Mouse (Mus musculus): ENCODE measurements around the gene Mettl9. TPM values are rescaled to one million over a fixed set of nuclear protein-coding genes. Genes with fewer than 3 reads are reported as not detected.

Mettl9 gene
- polyA plus RNA-seq, 1 experiment from 2014 or later = 203 TPM

DNA sequence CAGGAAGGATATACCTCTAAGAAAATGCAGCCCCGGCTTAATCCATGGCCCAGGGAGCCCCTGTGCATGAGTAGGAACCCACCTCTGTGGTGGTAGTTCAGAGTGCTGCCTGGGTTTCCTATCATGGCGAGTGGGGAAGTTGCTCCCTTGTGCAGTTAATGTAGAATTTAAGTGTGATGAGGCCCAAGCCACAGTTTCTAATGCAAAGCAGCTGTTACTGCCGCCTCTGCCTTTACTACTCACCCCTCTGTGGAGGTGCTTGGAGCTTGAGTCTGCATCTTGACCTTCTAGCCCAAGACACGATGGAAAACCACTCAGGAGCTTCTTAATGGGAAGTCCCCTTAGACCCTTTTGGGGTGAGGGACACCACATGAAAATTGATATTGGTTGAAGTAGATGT is 37.0 kb downstream of the Mettl9 start:
- peaks cover 38% of the 10 kb centered on the region for H3K36me3 ChIP-seq (ENCODE audit: control insufficient read depth, insufficient read depth, low read length)
- H3K9me3 ChIP-seq (ENCODE audit: control insufficient read depth, low read length) = no peaks in the 10 kb centered on the region
- no peak for ATAC-seq (ENCODE audit: low FRiP score, low TSS enrichment)
- H3K4me2 ChIP-seq (replicated peaks; ENCODE audit: low read depth, low read length) = no peak overlapping the region
- WGBS = 85% methylated on average over 4 of the region's 4 CpGs
- H3K9ac ChIP-seq (ENCODE audit: low read depth, low read length) = no peak overlapping the region
- no peaks in the 10 kb centered on the region for H3K27me3 ChIP-seq (ENCODE audit: control insufficient read depth, insufficient read depth, low read length)
- H3K4me1 ChIP-seq (ENCODE audit: control insufficient read depth, insufficient read depth, low read length) = peaks cover 5% of the 10 kb centered on the region; the same call in 1 of the 2 replicates
- no peak overlapping the region for H3K4me3 ChIP-seq (ENCODE audit: low read length)
- no peak overlapping the region for H3K27ac ChIP-seq (ENCODE audit: low read depth, low read length)

DNA sequence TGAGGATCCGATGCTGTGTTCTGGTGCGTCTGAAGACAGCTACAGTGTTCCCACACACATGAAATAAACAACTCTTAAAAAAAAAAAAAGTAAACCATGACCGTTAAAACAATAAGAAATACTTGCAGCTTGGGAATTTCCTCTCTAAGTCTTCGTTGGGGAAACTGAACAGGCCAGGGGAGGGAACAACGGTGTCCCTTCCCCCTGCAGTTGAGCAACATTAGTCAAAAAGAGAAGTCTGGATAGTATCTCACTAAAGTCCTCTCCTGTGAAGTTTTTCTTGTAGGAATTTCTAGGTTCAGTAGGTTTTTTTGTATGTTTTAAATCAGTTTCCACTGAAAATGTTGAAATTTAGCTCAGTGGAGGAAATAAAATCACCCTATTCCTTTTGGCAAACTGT is 38.3 kb downstream of the Mettl9 start:
- Histone ChIP-seq H3K27ac (ENCODE audit: low read depth, low read length) (no peak overlapping the region), H3K9me3 (ENCODE audit: control insufficient read depth, low read length) (no peaks in the 10 kb centered on the region), H3K4me2 (replicated peaks; ENCODE audit: low read depth, low read length) (no peak overlapping the region), H3K9ac (ENCODE audit: low read depth, low read length) (no peak overlapping the region), H3K4me3 (ENCODE audit: low read length) (no peak overlapping the region), H3K27me3 (ENCODE audit: control insufficient read depth, insufficient read depth, low read length) (no peaks in the 10 kb centered on the region), H3K4me1 (ENCODE audit: control insufficient read depth, insufficient read depth, low read length) (peaks cover 5% of the 10 kb centered on the region; the same call in 1 of the 2 replicates), H3K36me3 (ENCODE audit: control insufficient read depth, insufficient read depth, low read length) (peaks cover 51% of the 10 kb centered on the region)
- no peak for ATAC-seq (ENCODE audit: low FRiP score, low TSS enrichment)
- 81% methylated on average over 5 of the region's 5 CpGs for WGBS

DNA sequence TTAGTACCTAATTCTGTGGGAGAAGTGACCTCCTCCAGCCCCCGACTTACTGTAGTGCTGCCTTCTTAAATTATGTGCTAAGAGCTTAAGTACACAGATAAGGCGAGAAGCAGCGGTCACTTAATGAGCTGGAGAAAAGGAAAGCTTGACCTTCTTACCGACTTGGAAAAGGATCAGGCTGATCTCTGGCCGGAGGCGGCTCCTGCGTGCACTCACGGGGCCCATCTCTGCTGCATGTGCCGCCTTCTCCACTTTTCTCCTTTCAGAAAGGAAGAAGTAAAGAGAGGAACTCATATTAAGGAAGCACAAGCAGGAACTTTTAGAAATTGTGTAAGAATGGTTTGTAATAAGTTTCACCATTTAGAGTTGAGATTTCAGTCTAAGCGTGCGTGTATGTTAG is 40.0 kb downstream of the Mettl9 start, which contains the start of gene Igsf6:
Gene Igsf6, minus strand, starts transcription at position 292 of the 400 bp plus-strand sequence.
- ATAC-seq (ENCODE audit: low FRiP score, low TSS enrichment) = no peak
- H3K36me3 ChIP-seq (ENCODE audit: control insufficient read depth, insufficient read depth, low read length) = peaks cover 55% of the 10 kb centered on the region

DNA sequence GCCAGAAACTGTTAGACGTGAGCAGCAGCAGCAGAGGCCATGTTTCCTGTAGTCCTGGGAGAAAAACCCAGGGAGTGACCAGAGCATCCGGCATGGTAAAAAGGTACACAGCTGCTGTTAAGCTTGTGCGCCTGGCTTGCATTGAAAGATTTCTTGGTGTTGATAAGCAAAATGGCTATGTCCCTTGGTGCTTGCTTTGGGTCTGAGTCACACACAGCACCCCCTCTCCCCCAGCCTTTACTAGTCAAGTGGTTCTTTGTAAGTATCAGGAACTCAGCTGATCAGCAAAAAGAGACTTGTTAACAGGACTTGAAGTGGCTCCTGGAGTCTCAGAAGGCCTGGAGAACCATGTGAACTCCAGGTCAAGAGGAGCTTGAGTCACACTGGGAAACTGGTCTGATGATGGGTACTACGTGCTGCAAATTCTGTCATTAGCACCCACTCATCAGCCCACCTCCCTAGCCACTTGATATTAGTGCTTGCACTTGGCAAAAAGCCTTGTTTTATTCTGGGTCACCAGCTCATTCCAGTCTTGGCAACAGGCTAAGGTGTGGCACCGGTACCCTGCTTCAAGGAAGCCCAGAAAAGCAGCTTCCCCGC is 40.7 kb downstream of the Mettl9 start:
- ATAC-seq (ENCODE audit: low FRiP score, low TSS enrichment) = no peak
- Histone ChIP-seq H3K4me2 (replicated peaks; ENCODE audit: low read depth, low read length) (no peak overlapping the region), H3K4me3 (ENCODE audit: low read length) (no peak overlapping the region), H3K4me1 (ENCODE audit: control insufficient read depth, insufficient read depth, low read length) (peaks cover 5% of the 10 kb centered on the region; the same call in 1 of the 2 replicates), H3K36me3 (ENCODE audit: control insufficient read depth, insufficient read depth, low read length) (peaks cover 51% of the 10 kb centered on the region), H3K27ac (ENCODE audit: low read depth, low read length) (peak overlapping the region; percentile 26; the same call in 1 of the 2 replicates), H3K27me3 (ENCODE audit: control insufficient read depth, insufficient read depth, low read length) (no peaks in the 10 kb centered on the region), H3K9ac (ENCODE audit: low read depth, low read length) (no peak overlapping the region), H3K9me3 (ENCODE audit: control insufficient read depth, low read length) (no peaks in the 10 kb centered on the region)
- 71% methylated on average over 6 of the region's 6 CpGs for WGBS

More for the DNA sequence above, 40.0 kb downstream of the Mettl9 start, which contains the start of gene Igsf6:
- no peak within 1 kb of the TSS for H3K4me3 ChIP-seq (ENCODE audit: low read length)
- no peak within 1 kb of the TSS for H3K9ac ChIP-seq (ENCODE audit: low read depth, low read length)
- H3K9me3 ChIP-seq (ENCODE audit: control insufficient read depth, low read length) = no peaks in the 10 kb centered on the region
- H3K4me1 ChIP-seq (ENCODE audit: control insufficient read depth, insufficient read depth, low read length) = peaks cover 5% of the 10 kb centered on the region; the same call in 1 of the 2 replicates
- no peak within 1 kb of the TSS for H3K4me2 ChIP-seq (replicated peaks; ENCODE audit: low read depth, low read length)
- peak within 1 kb of the TSS; percentile 26; the same call in 1 of the 2 replicates for H3K27ac ChIP-seq (ENCODE audit: low read depth, low read length)
- no peaks in the 10 kb centered on the region for H3K27me3 ChIP-seq (ENCODE audit: control insufficient read depth, insufficient read depth, low read length)
- WGBS = 35% methylated on average over 11 of the region's 11 CpGs

DNA sequence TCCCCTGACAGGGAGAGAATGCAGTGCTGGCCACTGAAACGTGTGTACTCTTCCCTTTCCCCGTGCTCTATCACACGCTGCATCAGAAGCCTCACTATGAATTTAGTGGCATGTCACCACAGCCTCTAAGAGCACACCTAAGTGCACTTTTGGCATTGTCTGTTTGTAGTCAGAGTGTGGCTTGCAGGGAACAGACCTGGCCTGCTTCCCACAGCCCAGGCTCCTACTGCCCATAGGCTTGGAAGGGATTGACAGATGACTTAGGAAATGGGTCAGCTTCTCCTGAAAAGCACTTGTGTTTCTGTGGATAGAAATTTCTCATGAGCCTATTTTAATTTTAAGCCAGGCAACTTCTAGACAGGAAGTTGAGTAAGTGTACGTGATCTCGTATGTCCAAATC is 41.2 kb downstream of the Mettl9 start:
- Histone ChIP-seq H3K4me1 (ENCODE audit: control insufficient read depth, insufficient read depth, low read length) (peaks cover 5% of the 10 kb centered on the region; the same call in 1 of the 2 replicates), H3K27ac (ENCODE audit: low read depth, low read length) (no peak overlapping the region), H3K9ac (ENCODE audit: low read depth, low read length) (no peak overlapping the region), H3K9me3 (ENCODE audit: control insufficient read depth, low read length) (no peaks in the 10 kb centered on the region), H3K4me3 (ENCODE audit: low read length) (no peak overlapping the region), H3K36me3 (ENCODE audit: control insufficient read depth, insufficient read depth, low read length) (peaks cover 46% of the 10 kb centered on the region), H3K4me2 (replicated peaks; ENCODE audit: low read depth, low read length) (no peak overlapping the region), H3K27me3 (ENCODE audit: control insufficient read depth, insufficient read depth, low read length) (no peaks in the 10 kb centered on the region)
- 87% methylated on average over 5 of the region's 5 CpGs for WGBS
- no peak for ATAC-seq (ENCODE audit: low FRiP score, low TSS enrichment)

DNA sequence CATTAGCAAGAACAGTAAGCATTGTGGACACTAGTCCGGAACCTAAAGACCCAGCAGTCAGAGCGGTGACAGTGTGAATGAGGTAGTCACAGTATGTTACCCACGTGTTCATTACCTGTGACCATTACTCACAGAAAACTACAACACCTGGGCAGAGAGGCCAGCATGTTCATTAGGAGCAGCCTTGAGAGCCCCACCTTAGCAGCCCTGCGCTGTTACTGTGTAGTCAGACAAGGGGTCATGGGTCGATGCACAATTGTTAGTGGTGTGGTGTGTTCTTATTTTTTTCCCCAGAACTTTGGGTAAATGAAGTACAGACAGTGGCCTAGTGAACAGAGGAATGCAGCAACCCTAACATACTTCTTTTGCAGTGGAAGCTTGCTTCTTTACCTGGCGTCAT is 43.1 kb downstream of the Mettl9 start:
- H3K36me3 ChIP-seq (ENCODE audit: control insufficient read depth, insufficient read depth, low read length) = peaks cover 32% of the 10 kb centered on the region
- WGBS = 90% methylated on average over 6 of the region's 6 CpGs
- H3K4me2 ChIP-seq (replicated peaks; ENCODE audit: low read depth, low read length) = no peak overlapping the region
- H3K27ac ChIP-seq (ENCODE audit: low read depth, low read length) = no peak overlapping the region
- peak; percentile 28; the same call in 1 of the 2 replicates for ATAC-seq (ENCODE audit: low FRiP score, low TSS enrichment)
- H3K9ac ChIP-seq (ENCODE audit: low read depth, low read length) = no peak overlapping the region
- H3K4me1 ChIP-seq (ENCODE audit: control insufficient read depth, insufficient read depth, low read length) = peaks cover 5% of the 10 kb centered on the region; the same call in 1 of the 2 replicates
- H3K9me3 ChIP-seq (ENCODE audit: control insufficient read depth, low read length) = no peaks in the 10 kb centered on the region
- no peak overlapping the region for H3K4me3 ChIP-seq (ENCODE audit: low read length)
- no peaks in the 10 kb centered on the region for H3K27me3 ChIP-seq (ENCODE audit: control insufficient read depth, insufficient read depth, low read length)

DNA sequence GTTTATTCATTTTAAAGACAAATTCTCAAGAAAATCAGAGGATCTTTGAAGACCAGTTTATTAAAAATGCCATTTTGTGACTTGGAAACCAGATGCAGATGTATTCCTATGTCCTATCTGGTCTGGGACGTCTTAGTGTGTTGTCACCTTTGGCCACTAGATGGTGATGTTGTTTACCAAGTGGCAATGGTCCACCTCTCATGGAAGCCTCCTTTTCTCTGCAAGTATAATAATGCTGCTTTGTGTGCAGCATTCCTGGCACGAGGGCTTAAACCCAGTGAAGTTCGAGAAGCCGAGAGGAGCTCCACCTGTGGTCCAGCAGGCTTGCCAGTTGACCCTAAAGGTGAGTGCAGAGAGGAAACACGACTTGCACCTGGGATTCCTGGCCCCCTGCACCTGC is 43.6 kb downstream of the Mettl9 start:
- WGBS = 26% methylated on average over 5 of the region's 5 CpGs
- Histone ChIP-seq H3K9ac (ENCODE audit: low read depth, low read length) (no peak overlapping the region), H3K9me3 (ENCODE audit: control insufficient read depth, low read length) (no peaks in the 10 kb centered on the region), H3K27ac (ENCODE audit: low read depth, low read length) (no peak overlapping the region), H3K4me3 (ENCODE audit: low read length) (no peak overlapping the region), H3K4me1 (ENCODE audit: control insufficient read depth, insufficient read depth, low read length) (peaks cover 5% of the 10 kb centered on the region; the same call in 1 of the 2 replicates), H3K27me3 (ENCODE audit: control insufficient read depth, insufficient read depth, low read length) (no peaks in the 10 kb centered on the region), H3K36me3 (ENCODE audit: control insufficient read depth, insufficient read depth, low read length) (peaks cover 32% of the 10 kb centered on the region), H3K4me2 (replicated peaks; ENCODE audit: low read depth, low read length) (no peak overlapping the region)
- ATAC-seq (ENCODE audit: low FRiP score, low TSS enrichment) = peak; percentile 76

DNA sequence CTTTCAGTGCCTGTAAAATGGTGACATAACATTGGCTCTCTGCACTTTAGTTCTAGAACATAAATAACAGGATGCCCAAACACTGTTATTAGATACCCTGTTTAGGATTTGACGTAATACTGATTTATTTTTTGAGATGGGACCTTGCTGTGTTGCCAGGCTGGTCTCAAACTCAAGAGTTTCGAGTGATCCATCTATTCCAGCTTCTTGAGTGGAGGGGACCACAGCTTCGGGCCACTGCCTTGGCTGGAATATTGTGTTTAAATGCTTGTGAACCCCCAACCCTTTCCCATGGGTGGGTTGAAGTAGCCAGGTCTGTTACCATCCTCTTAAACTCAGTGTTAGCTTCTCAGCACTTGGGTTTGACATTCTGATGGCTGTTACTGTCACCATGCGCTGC is 47.1 kb downstream of the Mettl9 start, which contains the start of gene Otoa:
Gene Otoa, plus strand, starts transcription at position 301 of the 400 bp plus-strand sequence.
- no peak within 1 kb of the TSS for H3K4me3 ChIP-seq (ENCODE audit: low read length)
- H3K27ac ChIP-seq (ENCODE audit: low read depth, low read length) = no peak within 1 kb of the TSS
- no peaks in the 10 kb centered on the region for H3K9me3 ChIP-seq (ENCODE audit: control insufficient read depth, low read length)
- H3K9ac ChIP-seq (ENCODE audit: low read depth, low read length) = no peak within 1 kb of the TSS
- WGBS = 90% methylated on average over 4 of the region's 4 CpGs
- H3K4me1 ChIP-seq (ENCODE audit: control insufficient read depth, insufficient read depth, low read length) = no peaks in the 10 kb centered on the region
- ATAC-seq (ENCODE audit: low FRiP score, low TSS enrichment) = no peak
- H3K36me3 ChIP-seq (ENCODE audit: control insufficient read depth, insufficient read depth, low read length) = peaks cover 23% of the 10 kb centered on the region; the same call in 1 of the 2 replicates
- no peaks in the 10 kb centered on the region for H3K27me3 ChIP-seq (ENCODE audit: control insufficient read depth, insufficient read depth, low read length)
- no peak within 1 kb of the TSS for H3K4me2 ChIP-seq (replicated peaks; ENCODE audit: low read depth, low read length)

DNA sequence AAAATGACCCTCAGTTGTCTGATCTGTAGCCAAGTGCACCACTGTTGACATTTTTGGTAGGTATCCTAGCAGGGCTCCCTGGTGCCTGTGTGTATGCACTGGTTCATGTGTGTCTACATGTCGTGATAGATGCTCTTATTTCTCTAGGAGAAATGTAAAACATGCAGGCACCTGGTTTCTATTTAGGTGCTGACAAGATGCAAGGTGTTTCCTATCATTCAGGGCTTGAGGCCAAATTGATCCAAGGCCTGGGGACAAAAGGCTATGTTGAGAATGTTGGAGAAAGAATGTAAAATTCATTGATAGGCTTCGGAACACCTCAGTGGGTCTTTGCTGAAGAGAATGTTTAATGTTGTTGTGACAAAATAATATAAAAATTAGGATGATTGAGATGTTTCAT is 47.6 kb downstream of the Mettl9 start:
- WGBS = 85% methylated on average over 2 of the region's 2 CpGs
- Histone ChIP-seq H3K9ac (ENCODE audit: low read depth, low read length) (no peak overlapping the region), H3K4me2 (replicated peaks; ENCODE audit: low read depth, low read length) (no peak overlapping the region), H3K9me3 (ENCODE audit: control insufficient read depth, low read length) (no peaks in the 10 kb centered on the region), H3K4me3 (ENCODE audit: low read length) (no peak overlapping the region), H3K27me3 (ENCODE audit: control insufficient read depth, insufficient read depth, low read length) (no peaks in the 10 kb centered on the region), H3K36me3 (ENCODE audit: control insufficient read depth, insufficient read depth, low read length) (peaks cover 18% of the 10 kb centered on the region; the same call in 1 of the 2 replicates), H3K27ac (ENCODE audit: low read depth, low read length) (no peak overlapping the region), H3K4me1 (ENCODE audit: control insufficient read depth, insufficient read depth, low read length) (no peaks in the 10 kb centered on the region)
- no peak for ATAC-seq (ENCODE audit: low FRiP score, low TSS enrichment)

All from kidney, embryonic 14.5 days (tissue).